Mouse (Mus musculus) lung, postnatal 0 days (tissue): Measurements from ENCODE around the gene Igsf11.

Experiments used
- CTCF ChIP-seq: IDR thresholded peaks from 2 replicates; pipeline ENCODE4 v1.5.1; 2016; ENCODE audit warnings: antibody characterized with exemption, mild to moderate bottlenecking
- EP300 ChIP-seq: IDR thresholded peaks from 2 replicates; pipeline ENCODE4 v1.6.1; 2016; ENCODE audit warnings: antibody characterized with exemption, mild to moderate bottlenecking, control low read depth

GRCm38 (mm10) chr16:38909506-38909905, 17.0 kb downstream of the Igsf11 start:
- TF ChIP-seq EP300 (no peak), CTCF (no peak)
